Mouse (Mus musculus) embryo, embryonic 9.5 days (tissue): ENCODE data around the gene Vtcn1.

Source experiments
- DNase-seq: peaks from one replicate; pipeline ENCODE4 v3.0.0-alpha.2; 2017; ENCODE audit errors: extremely low spot score

The Vtcn1 gene

DNA sequence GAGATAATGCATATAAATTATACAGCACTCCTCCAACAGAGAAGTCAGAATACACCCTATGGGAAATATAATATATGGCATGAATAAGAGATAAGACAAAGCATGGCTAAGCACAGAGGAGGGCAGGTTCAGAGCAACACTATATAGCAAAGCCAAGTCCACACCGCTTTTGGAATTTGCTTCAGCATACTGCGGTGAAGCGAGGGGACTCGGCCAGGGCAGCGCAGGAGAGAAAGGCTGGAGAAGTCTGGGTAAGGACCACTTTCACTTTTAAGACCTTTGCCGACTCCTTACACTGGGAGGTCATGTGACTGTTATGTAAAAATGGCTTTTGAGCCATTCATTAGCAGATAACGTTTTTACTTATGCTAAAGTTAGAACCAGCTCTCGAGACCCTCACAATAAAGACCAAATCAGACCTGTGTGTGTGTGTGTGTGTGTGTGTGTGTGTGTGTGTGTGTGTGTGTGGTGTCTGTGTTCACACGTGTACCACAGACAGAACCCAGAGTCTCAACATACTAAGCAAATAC lies 95.4 kb downstream of the Vtcn1 start:
- DNase-seq = no peak

GRCm38 (mm10) chr3:100921825-100922505 lies 96.7 kb downstream of the Vtcn1 start, which contains the start of gene Trim45:
TSS of gene Trim45 (plus strand) at chr3:100922202.
- peak; percentile 97 for DNase-seq

GRCm38 (mm10) chr3:100922506-100923375 lies 97.5 kb downstream of the Vtcn1 start:
- no peak for DNase-seq

DNA sequence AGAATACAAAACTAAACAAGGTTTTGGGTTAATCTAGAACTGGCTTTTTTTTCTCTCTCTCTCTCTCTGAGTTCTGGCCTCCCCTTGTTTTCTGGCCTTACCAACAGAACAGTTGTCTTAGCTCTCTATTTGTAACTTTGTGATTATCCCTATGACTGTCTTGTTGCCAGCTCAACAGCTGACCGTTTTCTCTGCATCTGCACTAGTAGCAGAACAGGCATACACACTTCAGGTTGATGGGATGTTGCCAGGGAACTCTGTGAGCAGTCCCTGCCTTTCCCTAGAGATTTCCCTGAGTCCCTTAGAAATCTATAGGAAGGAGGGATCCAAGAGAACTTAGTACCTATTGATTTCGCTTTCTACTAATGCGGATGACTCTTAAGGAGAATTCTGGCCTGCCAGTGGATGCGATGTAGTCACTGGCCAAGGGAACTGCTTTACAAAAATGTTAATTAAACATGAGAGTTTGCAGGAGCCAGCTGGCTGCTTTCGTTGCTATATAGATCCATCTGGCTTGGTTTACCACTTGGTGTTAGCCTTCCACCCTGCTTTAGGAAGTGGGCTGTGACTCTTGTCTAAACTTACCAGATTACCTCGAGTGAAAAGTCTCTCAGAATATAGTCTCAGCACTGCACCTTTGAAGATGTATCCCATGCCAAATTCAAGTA lies 98.9 kb downstream of the Vtcn1 start:
- DNase-seq = no peak

- no peak for DNase-seq
Observed at GRCm38 (mm10) chr3:100925176-100925575, 99.9 kb downstream of the Vtcn1 start.

DNA sequence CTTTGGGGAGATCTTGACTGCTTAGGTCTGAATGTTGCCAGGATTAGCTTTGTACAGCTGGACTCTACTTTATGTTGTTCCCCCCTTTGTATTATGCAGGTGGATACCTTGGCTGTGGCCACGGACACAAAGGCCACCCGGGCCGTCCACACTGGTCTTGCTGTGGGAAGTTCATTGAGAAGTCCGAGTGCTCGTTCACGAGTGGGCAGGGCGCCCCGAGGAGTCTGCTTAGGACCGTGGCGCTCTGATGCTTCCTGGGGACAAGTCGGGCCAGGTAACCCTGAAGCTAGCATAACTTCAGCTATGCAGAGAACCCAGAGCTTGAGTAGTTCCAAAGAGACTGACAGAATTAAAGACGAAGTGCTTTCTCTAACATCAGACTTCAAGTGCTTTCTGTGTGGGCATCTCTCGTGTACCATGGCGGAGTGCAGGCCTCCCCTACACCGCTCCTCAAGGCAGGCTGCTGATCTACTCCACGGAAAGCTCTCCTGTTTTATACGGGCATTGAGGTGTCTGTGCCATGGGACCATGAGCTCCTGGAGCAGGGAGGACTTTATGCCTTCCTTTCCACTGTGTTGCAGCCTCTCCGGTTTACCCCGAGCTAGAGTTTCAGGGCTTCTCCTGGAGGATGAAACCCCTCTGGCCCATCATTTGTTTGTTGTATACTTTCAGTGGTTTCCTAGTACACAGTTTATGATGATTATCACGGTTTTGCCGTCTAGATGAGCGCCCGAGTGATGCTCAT lies 106.2 kb downstream of the Vtcn1 start:
- DNase-seq = no peak

DNA sequence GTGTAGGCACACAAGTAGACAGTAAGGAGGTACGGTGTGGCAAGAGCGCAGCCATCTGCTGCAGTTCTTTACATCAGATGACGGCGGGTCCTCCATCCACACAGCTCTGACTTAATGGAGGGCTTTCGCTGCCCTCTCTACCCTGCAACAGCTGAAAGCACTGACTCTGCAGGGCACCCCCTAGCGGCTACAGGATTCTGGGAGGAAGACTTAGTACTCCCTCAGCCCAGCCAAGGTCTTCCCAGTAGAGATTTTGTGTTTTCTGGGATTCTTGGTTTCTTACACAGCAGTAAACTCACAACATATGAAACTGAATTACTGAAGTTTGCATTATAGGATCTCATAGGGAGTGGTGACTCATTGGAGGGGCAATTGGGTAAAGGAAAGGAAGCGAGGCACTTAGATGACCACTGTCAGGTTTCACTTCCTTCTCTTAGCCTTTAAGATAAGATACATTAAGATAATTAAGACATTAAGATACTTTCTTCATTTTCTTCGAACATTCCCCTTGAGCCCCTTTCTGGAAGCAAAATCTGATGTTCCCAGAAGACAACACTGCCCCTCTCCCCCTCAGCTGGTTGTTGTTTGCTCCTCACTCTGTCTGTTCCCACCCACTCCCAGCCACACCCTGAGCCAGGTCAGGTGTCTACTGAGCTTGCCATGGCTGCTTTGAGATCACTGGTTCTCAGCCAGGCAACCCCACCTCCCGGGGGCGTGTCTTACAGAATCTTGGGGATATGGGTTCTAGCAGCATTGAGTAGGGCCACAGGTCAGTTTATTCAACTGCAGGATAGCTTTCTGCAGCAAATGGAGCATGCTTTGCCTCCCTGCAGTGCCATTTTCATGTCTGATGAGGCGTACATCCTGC lies 107.1 kb downstream of the Vtcn1 start:
- no peak for DNase-seq

DNA sequence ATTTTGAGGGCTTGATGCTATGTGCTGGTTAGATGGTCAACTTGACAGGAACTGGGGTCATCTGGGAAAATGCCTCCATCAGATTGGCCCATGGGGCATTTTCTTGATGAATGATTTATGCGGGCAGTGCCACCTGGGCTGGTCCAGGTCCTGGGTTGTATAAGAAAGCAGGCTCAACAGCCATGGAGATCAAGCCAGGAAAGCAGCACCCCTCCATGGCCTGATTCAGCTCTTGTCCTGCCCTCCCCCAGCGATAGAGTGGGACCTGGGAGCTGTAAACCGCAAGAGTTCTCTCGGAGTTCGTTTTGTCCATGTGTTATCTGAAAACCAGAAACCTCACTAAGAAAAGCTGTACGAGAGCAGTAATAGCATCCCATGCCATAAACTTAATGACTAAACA lies 110.3 kb downstream of the Vtcn1 start:
- no peak for DNase-seq

- DNase-seq = no peak
Observed at GRCm38 (mm10) chr3:100936201-100936600, 110.9 kb downstream of the Vtcn1 start.

DNA sequence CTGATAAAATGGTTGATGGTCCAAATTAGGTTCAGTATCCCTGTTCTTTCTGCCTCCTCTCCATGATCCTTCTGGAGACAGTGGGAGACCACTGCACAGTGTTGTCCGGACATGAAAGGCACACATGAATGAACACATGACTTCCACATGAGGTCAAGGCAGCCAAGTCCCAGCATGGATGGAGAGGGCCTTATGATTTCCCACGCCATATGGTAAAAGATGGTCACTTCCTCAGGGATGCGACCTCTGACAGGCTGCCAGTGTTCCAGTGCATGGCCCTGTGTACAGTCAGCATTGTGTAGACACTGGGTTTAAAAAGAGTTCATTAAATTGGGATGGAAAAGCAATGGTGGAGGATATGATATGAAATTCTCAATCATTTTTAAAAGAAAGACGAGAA lies 113.0 kb downstream of the Vtcn1 start:
- no peak for DNase-seq

DNA sequence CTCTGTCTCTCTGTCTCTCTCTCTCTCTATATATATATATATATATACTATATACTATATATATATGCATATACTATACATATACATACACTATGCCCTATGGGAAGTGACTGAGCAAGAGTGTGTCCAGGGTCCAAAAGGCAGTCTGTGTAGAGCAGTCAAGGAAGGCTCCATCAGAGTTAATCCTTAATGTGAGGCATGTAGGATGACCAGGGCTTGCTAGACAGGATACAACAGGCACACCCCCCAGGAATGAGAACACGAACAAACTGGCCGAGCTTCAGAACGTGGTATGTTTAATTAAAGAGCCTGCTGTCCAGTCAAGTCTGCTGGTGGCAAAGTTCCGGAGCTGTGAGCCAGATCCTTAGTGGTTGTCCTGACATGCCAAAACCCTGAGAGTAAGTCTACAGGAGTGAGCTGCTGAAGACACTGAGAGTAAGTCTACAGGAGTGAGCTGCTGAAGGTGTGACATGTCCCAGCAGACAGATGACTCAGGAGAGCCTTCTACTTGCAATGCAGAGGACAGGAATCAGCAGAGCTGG lies 115.3 kb downstream of the Vtcn1 start:
- DNase-seq = no peak
